Mouse (Mus musculus) cerebellum, adult 11-12 months (tissue): ENCODE data around the gene Ndc80.
"Not testable (repeated sequence)": the region's sequence is repeated elsewhere in the genome, so short reads cannot be mapped to it uniquely, and the experiment has no call there.

Experiments used
- DNase-seq: peaks from one replicate; pipeline ENCODE4 v3.0.0; 2022

Gene Ndc80

GRCm38 (mm10) chr17:71526711-71527564, at the start of gene Ndc80:
Gene Ndc80 (minus strand): TSS chr17:71526857.
- DNase-seq, result peak; percentile 98

GRCm38 (mm10) chr17:71561631-71562030, 35.0 kb upstream of the Ndc80 start:
- DNase-seq, result no peak

- DNase-seq, result no peak
Observed at GRCm38 (mm10) chr17:71552901-71553300, 26.2 kb upstream of the Ndc80 start.

- peak; percentile 90 for DNase-seq
Observed at GRCm38 (mm10) chr17:71551757-71552451, 25.2 kb upstream of the Ndc80 start, which contains the start of gene Spdya. Gene Spdya (plus strand): TSS chr17:71552061.

- no peak for DNase-seq
Observed at GRCm38 (mm10) chr17:71551350-71551749, 24.7 kb upstream of the Ndc80 start.

- no peak for DNase-seq
Observed at GRCm38 (mm10) chr17:71548586-71548985, 21.9 kb upstream of the Ndc80 start.

GRCm38 (mm10) chr17:71537164-71537563, 10.5 kb upstream of the Ndc80 start:
- DNase-seq, result no peak

- not testable (repeated sequence) for DNase-seq
Observed at GRCm38 (mm10) chr17:71535595-71535994, 8.9 kb upstream of the Ndc80 start.

- DNase-seq, result no peak
Observed at GRCm38 (mm10) chr17:71528042-71528441, 1.4 kb upstream of the Ndc80 start.

GRCm38 (mm10) chr17:71526302-71526708, 352 bp downstream of the Ndc80 start:
- no peak for DNase-seq

GRCm38 (mm10) chr17:71510297-71510696, 16.4 kb downstream of the Ndc80 start:
- no peak for DNase-seq

GRCm38 (mm10) chr17:71506832-71507231, 19.8 kb downstream of the Ndc80 start:
- DNase-seq, result no peak

- DNase-seq, result no peak
Observed at GRCm38 (mm10) chr17:71495784-71496183, 30.9 kb downstream of the Ndc80 start.

GRCm38 (mm10) chr17:71491332-71491686, 35.3 kb downstream of the Ndc80 start:
- no peak for DNase-seq

GRCm38 (mm10) chr17:71490666-71491331, 35.9 kb downstream of the Ndc80 start:
- no peak for DNase-seq

- no peak for DNase-seq
Observed at GRCm38 (mm10) chr17:71489703-71490461, 36.8 kb downstream of the Ndc80 start.

- DNase-seq, result no peak
Observed at GRCm38 (mm10) chr17:71486231-71486851, 40.3 kb downstream of the Ndc80 start.

GRCm38 (mm10) chr17:71485791-71486230, 40.8 kb downstream of the Ndc80 start:
- no peak for DNase-seq

GRCm38 (mm10) chr17:71484711-71485110, 41.9 kb downstream of the Ndc80 start:
- DNase-seq, result no peak

GRCm38 (mm10) chr17:71483418-71484060, 43.1 kb downstream of the Ndc80 start:
- no peak for DNase-seq

GRCm38 (mm10) chr17:71479381-71479901, 47.2 kb downstream of the Ndc80 start:
- DNase-seq, result no peak
